Mouse (Mus musculus) embryo, embryonic 10 days (tissue): ENCODE measurements around the gene Safb2.
"Not testable (repeated sequence)": the region's sequence is repeated elsewhere in the genome, so short reads cannot be mapped to it uniquely, and the experiment has no call there.

Experiments
- DNase-seq: peaks from one replicate; pipeline ENCODE4 v3.0.0-alpha.2; 2015; ENCODE audit warnings: low spot score

Safb2 gene

DNA sequence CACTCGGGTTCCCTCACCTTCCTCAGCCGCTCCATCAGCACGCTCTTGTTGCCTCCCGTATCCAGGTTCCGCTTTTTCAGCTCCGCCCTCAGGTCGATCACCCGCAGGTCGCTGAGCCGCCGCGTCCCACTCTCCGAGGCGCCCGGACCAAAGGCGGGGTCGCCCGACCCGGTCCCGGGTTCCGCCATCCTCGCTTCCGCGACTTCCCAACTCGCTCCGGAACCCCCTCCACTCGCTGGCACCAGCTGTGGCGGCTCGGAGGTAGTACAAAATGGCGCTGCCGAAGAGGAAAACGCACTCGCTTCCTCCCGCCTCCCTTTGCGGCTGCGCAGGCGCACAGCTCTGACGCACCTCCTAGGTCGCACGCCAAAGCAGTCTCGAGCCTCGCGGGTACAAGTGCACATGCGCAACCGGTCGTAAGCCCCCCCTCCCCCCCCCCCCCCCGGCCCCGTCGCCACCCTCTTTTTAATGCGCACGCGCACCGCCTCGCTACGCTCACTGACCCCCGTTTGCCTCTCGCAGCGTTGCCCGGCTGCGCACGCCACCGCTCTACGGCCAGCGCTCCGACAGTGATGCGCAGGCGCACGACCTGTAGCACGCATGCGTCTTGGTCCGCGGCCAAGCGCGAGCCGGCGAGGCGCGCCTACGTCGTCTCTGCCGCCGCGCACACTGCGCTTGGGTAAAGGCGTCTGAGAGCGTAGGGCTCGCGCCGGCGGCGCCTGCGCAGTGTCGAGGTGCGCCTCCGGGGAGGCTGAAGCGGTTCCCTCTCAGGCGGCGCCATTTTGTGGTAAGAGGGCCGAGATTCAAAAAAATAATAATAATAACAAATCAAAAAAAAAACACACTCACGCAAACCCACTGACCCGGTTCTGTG is at the start of gene Safb2, which contains the start of gene Safb:
Gene Safb2 (minus strand): TSS at position 329 of the 874 bp plus-strand sequence.
Gene Safb (plus strand): TSS at position 569 of the 874 bp plus-strand sequence.
- peak; percentile 100 for DNase-seq

DNA sequence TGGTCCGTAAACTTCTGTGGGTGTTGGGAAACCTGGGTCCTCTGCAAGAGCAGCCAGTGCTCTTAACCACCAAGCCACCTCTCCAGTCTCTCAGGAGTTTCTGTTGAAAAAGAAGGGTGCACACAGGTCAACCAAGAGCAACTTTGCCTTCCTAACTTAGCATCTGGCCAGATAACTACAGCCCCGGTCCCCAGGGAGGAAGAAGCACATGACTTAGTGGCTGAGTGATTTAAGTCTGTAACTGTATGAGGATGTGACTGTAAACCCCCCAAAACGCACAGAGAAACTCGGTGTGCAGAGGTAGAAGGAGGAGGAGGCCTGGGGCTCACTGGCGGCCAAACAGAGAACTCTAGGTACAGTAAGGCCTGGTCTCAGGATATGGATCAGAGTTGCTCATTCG is 49.6 kb upstream of the Safb2 start:
- DNase-seq: no peak

DNA sequence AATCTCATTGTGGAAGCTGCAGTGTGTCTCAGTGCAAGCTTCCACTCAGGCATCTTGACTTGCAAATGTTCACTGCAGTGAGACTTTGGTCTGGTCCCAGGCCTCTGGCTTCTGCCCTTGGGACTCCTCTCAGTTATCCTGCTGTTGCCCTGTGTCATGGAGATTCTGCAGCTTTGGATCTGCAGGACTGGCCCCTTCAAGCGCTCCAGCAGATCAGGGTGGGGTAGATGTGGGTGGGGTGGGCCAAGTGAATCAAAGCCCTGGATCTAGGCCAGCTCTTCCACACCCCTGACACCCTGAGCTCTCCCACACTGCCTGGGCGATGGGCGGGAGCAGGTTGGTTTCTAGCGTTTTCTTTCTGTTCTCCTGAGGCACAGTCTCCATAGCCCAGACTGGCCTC is 47.4 kb upstream of the Safb2 start:
- no peak for DNase-seq

DNA sequence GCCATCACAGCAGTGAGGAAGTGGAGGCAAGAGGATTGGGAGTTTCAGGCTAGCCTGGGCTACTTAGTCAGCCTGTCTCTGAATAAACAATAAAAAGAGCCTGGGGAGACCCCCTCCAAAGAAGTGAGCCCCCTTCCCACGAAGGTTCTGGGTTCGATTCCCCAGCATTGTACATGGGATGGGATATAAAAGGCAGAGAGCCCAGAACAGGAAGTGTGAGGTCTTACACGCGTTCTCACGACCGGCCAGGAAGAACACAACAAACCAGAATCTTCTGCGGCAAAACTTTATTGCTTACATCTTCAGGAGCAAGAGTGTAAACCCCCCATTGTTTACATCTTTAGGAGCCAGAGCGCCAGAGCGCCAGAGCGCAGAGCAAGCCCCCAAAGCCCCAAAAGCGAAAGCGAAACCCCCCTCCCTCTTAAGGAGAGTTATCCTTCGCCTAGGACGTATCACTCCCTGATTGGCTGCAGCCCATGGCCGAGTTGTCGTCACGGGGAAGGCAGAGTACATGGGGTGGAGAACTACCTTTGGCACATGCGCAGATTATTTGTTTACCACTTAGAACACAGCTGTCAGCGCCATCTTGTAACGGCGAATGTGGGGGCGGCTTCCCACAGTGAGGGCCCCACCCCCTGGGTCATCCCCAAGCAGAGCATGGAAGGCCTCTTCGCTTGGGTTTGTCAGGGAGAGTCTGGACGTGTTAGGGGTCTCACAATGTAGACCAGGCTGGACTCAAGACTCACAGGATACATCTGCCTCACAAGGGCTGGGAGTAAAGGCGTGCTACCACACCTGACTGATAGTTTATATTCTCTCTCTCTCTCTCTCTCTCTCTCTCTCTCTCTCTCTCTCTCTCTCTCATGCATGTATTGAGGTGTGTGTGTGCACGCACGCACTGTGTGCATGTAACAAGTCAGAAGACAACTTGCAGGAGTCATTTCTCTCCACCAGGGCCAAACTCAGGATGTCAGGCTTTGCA is 45.7 kb upstream of the Safb2 start:
- DNase-seq: not testable (repeated sequence)

DNA sequence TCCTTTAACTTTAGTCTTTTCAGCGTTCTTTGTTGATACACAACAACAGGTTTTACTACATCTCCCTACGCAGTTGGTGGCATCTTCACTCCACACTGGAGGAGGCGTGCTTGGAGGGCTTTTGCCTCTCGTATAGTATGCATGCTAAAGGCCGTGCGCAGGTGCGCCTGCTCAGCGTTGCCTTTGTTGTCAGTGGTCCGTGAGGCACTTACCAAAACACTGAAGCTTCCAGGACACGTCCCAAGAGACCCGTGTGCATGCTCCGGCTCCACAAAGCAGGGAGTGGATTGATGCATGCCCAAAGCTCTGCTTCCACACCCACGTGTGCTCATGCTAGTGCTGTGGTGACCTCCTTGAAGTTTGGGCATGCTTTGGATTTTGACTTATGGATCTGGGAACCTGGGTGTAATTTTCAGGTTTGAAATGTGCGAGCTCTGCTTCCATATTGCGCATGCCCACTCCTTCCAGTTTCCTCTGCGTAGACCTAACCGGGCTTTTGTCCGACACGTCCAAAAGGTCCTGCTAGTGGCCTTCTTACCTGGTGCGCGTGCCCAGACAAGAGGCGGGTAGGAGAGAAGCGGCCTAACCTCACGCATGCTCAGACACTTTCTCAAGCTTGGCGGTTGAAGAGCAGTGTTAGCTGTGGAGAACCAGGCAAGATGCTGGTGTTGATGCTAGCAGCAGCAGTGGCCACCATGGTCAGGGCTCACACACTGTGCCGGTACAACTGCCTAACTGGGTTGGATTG is 43.3 kb upstream of the Safb2 start, which contains the start of gene Catsperd:
Gene Catsperd (plus strand): TSS at position 614 of the 748 bp plus-strand sequence.
- peak; percentile 63 for DNase-seq

DNA sequence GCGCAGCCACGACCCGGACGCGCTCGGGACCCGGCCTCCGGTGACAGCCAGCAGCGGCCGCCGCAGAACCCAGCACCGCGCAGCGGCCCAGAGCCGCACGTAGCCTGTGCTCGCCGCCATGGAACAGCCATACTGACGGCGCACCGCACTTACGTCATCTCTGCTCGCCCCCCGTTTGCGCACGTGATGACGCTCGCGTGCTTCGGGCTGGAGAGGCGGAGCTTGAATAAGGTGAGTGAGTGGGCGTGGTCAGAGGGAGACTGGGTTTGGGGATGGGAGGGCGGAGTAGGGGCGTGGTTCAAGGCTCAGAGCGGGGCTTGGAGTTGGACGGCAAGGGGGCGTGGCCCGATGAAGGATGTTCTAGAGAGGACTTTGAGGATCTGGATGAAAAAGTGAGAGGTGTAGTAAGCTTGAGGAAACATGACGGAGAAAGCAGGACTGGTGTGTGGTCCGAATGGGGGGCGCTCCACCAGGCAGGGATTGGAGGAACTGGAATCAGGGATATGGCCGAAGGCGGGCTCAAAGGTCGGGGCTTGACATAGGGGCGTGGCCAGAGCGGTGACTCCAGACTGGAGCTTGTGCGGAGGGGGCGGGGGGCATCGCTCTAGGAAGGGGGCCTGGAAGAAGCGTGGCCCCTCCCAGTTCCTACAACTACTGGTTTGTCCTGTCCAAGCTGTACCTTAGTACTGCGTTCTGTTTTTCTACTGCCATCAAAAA is 42.5 kb upstream of the Safb2 start, which contains the start of gene Lonp1:
Gene Lonp1 (minus strand): TSS at position 134 of the 717 bp plus-strand sequence.
- peak; percentile 100 for DNase-seq

DNA sequence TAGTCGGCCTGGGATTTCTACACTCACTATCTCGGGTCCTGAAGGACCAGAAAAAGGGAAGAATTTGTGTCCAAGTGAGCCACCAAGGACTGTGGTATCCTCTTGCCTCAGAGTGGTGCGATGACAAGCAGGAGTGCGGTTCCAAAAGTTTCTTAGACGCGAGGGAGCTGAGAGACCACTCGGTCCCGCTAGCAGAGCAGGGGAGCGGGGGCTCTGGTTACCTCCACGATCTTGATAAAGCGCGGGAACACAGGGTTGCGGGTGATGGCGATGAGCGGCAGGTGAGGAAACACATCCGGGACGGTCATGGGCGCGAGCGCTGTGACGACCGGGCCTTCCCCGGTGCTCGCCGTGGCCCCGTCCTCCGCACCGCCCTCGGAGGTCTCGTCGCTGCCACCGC is 41.9 kb upstream of the Safb2 start:
- no peak for DNase-seq

DNA sequence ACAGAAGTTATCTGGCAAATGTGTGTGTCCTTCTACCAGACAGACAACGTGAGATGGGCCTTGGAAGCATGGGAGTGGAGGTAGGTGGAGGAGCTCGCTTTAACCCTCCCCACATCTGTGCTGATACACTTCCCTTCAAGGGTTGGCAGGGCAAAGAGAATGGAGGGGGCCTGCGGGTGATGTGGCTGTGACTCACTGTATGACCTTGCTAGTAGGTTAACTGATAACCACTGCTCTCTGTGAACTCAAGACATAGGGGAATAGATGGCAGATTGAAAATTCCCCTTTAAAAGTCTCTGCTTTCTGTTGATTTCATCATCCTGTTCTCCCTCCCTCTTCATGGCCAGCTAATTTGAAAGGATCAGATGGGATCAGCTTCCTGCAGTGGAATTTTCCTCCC is 41.1 kb upstream of the Safb2 start:
- DNase-seq: no peak

DNA sequence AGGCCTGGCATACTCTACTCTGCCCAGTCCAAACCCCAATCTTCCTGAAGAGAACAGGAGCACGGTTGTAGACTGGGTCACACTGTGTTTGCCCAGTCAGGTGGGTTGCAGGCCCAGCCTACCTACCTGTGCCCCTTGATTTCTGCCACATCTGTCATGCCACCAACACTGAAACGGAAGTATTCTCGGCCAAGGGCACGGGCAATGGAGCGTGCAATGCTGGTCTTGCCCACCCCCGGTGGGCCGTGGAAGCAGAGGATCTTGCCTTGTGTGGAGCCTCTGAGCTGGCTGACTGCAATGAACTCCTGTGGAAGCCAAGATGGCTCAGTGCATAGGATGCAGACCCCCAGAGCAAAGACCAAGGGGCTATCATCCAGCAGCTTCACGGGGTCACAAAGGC is 33.2 kb upstream of the Safb2 start:
- no peak for DNase-seq

DNA sequence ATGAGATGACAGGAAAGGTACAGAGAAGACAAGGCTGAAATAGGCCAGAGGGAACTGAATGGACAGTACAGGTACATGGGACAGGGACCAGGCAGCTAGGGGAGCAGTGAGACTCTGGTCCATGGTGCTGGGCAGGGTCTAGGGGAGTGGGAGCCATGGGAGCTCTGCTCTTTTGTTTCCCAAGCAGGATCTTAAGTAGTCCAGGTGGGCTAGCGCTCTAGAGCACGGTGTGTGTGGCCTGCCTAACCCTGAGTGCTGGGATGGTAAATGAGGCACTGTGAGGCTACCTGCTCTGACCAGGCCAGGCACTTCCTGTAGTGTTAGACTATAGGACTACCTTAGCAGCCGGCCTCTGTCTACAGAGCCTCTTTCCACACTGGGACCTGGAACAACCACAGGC is 32.3 kb upstream of the Safb2 start:
- no peak for DNase-seq

DNA sequence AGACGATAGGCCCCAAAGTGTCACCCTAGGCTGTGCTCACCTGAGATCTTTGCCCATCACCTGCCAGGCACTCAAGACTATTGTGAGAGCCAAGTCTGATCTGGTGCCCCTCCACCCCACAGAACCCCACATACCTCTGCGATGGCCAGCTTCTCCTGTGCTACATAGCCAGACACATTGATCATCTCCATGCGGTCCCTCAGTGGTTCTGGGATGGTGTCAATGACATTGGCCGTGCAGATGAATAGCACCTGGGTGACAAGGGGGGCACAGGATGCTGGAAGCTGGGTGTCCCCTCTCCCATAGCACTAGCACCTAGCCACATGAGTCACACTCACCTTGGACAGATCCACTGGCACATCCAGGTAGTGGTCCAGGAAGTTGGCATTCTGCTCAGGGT is 31.4 kb upstream of the Safb2 start:
- no peak for DNase-seq

DNA sequence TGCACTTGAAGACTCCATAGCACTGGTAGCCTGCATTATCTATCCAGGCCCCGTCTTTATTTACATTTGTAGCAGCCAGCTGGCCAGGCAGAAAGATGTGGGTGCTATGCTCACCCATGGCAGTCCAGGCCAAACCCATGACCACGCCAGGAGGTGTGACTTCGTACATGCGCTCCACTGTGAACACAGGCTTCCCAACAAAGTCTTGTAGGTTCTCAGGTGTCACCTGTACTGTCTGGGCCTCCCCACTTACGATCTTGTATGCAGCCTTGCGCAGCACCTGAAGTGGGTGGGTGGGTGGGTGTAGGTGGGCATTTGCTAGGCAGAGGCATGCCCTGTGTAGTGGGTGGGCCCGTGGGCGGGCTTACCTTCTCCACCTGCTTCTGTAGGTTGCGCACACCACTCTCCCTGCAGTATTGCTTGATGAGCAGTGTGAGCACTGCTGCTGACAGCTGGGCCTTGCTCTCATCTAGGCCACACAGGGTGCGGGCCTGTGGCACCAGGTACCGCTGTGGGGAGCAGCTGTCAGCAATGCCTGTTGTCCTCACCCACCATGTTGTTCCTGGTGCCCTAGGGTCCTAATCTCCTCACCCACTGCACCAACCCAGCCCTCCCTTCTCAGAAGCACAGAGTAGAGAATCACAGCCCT is 30.9 kb upstream of the Safb2 start:
- no peak for DNase-seq

DNA sequence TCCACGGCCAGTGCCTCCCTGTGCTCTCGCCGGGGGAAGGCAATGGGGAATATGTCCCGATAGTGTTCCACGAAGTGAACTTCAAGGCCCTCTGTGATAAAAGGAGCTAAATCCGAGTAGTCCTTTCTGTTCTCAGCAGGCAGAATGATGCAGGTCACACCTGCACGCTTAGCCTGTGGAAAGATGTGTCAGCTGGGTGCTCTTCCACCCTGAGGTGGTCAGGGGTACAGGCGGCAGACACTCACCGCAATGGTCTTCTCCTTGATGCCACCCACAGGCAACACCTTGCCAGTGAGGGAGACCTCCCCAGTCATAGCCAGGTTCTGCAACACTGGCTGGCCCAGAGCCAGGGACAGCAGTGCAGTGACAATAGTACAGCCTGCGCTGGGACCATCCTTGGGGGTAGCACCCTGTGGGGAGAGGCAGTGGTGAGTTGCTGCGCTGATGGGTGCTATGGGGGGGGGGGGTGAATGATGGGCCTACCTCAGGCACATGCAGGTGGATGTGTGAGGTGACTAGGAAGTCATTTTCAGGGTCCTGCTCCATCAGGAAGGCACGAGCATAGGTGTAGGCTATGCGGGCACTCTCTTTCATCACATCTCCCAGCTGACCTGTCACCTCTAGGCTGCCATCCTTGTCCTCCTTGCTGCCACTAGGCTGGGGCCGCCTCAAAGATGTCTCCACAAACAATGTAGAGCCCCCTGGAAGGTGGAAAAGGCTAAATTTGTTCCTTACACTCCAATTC is 30.2 kb upstream of the Safb2 start:
- DNase-seq: no peak

DNA sequence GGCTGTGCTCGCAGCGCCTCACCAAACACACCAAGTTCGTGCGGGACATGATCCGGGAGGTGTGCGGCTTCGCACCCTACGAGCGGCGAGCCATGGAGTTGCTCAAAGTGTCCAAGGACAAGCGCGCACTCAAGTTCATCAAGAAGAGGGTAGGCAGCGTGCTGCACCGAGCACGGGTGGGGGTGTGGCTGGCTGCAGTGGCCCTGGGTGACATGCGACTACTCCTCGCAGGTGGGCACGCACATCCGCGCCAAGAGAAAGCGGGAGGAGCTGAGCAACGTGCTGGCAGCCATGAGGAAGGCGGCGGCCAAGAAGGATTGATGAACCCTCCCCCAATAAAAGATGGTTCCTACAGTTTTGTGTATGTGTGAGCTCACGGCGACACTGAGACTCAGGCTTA is 29.5 kb upstream of the Safb2 start:
- not testable (repeated sequence) for DNase-seq

DNA sequence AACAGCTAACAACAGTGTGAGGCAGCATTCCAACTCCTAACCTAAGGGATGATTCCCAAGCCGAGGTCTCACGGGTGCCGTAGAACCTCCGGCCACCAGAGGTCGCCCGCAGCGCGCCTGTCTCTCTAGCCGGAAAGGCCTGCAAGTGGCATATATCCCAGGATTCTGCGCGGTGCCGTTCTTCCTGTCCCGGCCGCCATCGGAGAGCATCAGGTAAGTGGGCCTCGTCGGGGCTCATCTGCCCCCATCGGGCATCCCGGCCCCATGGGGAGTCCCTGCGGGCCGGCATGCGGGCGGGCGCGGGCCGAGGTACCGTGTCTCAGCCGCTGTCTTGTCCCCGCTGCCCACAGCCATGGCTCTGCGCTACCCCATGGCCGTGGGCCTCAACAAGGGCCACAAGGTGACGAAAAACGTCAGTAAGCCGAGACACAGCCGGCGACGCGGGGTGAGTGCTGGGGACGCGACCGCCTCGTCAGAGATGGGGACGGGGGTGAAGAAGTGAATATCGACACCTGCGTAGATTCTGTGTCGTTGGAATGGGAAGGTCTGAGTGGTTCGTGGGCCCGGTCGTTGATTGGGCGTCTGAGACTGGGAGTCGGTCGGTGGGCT is 29.0 kb upstream of the Safb2 start, which contains the start of gene Rpl36:
Gene Rpl36 (plus strand): TSS at position 181 of the 609 bp plus-strand sequence.
- DNase-seq: peak; percentile 96

DNA sequence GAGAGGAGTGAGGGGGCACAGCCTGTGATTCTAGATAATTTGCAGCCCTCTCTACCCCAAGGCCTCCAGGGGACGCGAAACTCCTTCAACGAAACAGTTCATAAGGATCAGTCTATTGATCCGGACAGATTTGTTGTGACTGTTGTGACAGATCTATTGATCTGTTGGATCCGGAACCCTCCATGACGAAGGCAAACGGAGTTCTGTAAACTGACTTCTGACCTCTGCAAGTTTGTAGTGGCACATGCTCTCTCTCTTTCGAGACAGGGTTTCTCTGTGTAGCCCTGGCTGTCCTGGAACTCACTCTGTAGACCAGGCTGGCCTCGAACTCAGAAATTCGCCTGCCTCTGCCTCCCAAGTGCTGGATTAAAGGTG is 28.2 kb upstream of the Safb2 start:
- DNase-seq: not testable (repeated sequence)

DNA sequence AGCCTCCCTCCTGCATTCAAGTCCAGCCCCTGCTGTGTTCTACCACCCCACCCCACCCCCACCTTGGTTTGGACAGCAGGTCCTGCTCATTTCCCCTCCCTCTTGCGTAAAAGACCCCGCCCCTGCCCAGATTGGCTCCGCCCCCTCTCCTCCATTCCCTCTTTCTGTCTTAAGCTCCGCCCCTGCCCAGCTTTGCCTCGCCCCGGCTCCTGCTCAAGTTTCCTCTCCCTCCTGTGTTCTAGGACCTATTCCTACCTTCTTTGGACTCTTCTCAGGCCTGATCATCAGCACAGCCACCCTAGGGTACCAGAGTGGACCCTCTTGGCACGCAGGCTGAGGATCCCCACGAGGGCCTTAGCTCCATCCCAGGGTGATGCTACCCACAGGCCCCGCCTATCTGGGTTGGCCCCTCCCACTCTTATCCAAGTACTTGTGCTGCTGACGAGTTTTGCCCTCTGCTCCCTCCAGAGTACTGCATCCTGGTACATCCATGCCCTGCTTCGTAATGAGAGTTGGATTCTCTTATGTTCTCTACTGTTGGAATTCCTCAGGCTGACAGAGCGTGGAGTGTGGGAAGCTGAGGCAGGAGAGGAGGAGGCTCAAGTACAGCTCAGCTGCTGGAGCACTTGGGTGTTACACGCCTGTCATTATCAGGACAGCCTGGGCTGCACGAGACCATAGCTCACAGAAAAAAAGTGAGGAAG is 27.6 kb upstream of the Safb2 start:
- DNase-seq: peak; percentile 76

DNA sequence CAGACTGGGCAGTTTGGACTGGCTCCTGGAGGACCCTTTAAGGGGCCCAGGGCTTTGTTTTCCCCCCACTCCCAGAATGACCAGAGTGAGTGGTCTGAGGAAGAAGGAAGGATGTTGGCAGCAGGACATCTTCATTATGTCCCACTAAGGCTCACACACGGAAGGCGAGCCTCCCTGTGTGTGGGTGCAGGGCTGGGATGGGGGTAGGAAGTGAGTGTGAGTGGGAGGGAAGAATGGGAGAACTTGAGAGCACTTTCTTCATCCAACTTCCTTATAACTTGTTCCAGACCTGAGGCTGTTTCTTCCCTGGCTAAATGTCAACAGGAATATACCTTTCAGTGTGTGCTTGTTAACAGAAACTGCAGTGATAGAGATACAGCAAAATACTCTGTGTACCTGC is 26.9 kb upstream of the Safb2 start:
- no peak for DNase-seq
